Mouse (Mus musculus) heart, adult 18-20 months (tissue): Measurements from ENCODE around the gene Prm3. TPM values are rescaled to one million over a fixed set of nuclear protein-coding genes. Genes with fewer than 3 reads are reported as not detected.

Source experiments
- DNase-seq, 2 experiments: peaks; one replicate each; pipeline ENCODE4 v3.0.0; 2021 to 2022; ENCODE audit warnings: mixed read lengths in 1 of 2
- total RNA-seq, 2 experiments: library from RNA; stranded (reverse); gene quantifications; 2 replicates each; pipeline ENCODE4 v1.2.3; 2021

Gene Prm3
- total RNA-seq, 2 experiments from 2014 or later: not detected

DNA sequence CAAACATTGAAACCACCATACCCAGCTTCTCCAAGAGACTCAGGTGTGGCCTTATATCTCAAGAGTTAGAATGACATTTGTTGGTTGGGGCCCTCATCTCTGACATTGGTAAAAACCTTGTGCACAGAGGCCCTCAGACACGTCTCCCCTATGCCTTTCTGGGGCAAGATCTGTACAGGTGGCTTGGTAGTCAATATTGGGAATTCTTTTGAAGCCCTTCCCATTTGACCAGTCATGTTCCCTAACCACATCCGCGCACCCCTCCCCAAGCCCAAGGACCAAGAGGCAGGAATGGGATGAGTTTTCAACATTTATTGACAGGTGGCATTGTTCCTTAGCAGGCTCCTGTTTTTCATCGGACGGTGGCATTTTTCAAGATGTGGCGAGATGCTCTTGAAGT, 5.3 kb upstream of the Prm3 start, which contains the start of gene Prm2:
TSS of gene Prm2 (minus strand) at position 101 of the 400 bp plus-strand sequence.
- no peak for DNase-seq

DNA sequence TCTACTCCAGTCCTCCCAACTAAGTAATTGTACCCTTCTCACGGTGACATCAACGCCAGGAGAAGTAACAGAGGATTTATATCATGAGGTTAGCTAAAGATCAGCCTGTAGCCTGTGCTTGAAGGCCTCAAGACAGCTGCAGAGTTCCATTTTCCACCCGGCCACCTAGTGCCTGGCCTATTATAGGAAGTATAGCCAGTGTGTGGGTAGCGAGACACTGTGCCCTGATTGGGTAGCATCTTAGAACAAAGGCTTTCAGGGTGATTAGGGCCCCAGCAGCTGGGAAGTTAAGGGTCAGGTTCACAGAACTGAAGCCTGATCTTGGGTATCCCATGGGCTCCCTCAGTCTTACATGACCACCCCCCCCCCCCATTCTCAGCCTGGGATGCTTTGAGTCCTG, 1.8 kb downstream of the Prm3 start:
- no peak for DNase-seq

DNA sequence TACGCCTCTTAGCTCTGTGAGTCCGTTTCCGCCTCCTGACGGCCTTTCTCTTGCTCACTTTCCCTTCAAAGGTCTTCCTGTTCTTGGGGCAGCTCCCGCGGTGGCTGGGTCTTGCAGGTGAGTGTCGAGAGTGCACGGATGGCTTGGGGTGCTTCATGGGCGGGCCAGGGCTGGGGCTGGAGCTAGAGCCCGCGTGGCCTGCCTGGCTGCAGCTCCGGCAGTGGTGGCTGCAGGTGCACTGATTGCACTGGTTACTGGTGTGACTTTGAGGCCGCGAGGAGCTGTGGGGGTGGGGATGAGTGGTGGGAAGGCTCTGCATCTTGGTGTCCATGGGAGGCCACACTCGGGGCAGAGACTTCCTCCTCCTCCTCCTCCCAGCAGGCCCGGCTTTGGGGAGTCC, 2.4 kb downstream of the Prm3 start, which contains the start of gene Tnp2:
TSS of gene Tnp2 (minus strand) at position 390 of the 400 bp plus-strand sequence.
- DNase-seq: no peak

DNA sequence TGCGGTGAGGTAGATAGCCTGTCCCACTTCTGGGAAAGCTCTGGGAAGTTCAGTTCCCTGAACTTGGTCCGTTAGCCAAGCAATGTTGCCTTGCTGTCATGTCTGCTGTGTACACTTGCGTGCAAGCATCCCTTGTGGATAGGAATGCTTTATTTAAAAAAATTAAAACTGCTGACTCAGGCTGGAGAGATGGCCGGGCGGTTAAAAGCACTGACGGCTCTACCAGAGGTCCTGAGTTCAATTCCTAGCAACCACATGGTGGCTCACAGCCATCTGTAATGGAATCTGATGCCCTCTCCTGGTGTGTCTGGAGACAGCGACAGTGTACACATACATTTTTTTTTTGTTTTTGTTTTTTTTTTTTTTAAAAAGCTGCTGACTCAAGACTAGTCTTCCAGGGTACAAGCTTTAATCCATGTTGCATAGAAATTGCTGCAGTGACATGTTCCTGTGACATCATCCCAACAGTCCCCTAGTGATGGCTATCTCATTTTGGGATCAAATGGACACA, 3.1 kb downstream of the Prm3 start:
- no peak for DNase-seq

GRCm38 (mm10) chr16:10786782-10787547, 3.7 kb downstream of the Prm3 start:
- DNase-seq: peak; percentile 56 to 60

GRCm38 (mm10) chr16:10786288-10786687, 4.4 kb downstream of the Prm3 start:
- DNase-seq: peak; percentile 86 to 90

GRCm38 (mm10) chr16:10785371-10786231, 5.1 kb downstream of the Prm3 start, which contains the start of gene Socs1:
TSS of gene Socs1 (minus strand) at chr16:10785536.
- DNase-seq: peak; percentile 90 to 92

GRCm38 (mm10) chr16:10784793-10785370, 5.8 kb downstream of the Prm3 start:
- DNase-seq: peak; percentile 93 to 94

DNA sequence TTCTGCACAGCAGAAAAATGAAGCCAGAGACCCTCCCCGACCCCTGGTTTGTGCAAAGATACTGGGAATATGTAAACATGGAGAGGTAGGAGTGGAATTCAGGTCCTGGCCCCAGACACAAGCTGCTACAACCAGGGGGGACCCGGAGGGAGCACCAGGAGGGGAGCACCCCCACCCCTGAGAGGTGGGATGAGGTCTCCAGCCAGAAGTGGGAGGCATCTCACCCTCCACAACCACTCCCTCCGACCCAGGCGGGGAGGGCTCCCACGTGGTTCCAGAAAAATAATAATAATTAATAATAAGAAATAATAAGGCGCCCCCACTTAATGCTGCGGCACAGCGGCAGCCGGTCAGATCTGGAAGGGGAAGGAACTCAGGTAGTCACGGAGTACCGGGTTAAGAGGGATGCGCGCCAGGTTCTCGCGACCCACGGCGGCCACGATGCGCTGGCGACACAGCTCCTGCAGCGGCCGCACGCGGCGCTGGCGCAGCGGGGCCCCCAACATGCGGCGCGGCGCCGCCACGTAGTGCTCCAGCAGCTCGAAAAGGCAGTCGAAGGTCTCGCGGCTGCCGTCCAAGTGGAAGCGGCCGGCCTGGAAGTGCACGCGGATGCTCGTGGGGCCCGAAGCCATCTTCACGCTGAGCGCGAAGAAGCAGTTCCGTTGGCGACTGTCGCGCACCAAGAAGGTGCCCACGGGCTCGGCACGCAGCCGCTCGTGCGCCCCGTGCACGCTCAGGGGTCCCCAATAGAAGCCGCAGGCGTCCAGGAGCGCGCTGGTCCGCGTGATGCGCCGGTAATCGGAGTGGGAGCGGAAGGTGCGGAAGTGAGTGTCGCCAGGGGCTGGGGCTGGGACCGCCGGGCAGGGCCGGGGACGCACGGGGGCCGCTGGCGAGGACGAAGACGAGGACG, 6.6 kb downstream of the Prm3 start:
- peak; percentile 31 to 46 for DNase-seq

DNA sequence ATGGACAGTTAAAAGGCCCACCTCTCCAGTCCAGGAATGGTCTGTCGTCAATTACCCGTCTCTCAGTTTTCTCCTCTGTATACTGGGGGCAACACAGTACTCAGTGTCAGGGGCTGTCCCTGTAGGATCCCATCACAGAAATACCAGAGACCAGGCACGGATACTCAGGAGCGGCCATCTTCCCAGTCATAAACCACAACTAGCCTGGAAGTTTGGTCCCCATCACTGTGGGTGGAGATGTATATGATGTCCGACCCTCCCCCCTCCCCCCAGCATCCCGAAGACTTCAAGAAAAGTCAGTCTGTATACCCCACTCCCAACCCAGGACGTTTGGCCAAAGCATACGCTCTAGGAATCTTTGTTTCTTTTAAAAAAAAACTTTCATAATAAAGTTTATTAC, 7.3 kb downstream of the Prm3 start:
- DNase-seq: no peak

DNA sequence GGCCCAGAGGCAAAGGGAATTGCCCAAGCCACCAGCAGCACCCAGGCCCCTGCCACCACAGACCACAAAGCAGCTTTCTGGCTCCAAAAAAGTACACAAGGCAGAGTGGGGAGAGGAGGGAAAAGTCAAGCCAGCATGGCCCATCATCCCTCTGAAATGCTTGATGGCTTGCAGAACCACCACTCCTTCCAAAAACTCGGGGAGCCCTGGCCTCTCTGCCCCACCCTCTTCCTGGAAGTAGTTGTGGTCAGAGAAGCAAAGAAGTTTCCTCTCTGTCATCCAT, 7.6 kb downstream of the Prm3 start:
- no peak for DNase-seq

GRCm38 (mm10) chr16:10782377-10783151, 8.2 kb downstream of the Prm3 start:
- DNase-seq: no peak

DNA sequence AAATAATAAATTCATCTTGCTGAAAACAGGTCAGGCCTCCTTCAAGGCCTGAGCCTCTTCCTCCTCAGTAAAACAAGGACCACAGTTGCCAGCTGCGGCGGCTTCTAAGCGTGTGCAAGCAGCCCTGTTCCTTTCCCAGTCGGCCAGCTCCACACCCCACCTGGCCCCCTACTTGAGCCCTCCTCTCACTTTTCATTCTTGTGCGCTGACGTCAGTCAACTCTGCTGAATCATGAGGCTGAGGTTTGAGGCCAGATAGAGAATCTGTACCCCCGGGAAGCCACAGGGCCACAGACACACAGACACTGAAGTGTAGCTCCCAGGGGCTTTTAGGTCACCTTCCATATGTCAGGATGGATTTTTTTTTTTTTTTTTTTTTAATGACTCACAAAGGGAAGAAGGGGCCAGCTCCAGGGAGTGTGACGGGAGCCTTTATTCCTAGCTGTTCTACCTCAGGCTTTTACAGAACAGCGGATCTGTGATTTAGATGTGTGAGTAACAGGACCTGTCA, 8.8 kb downstream of the Prm3 start:
- no peak for DNase-seq

DNA sequence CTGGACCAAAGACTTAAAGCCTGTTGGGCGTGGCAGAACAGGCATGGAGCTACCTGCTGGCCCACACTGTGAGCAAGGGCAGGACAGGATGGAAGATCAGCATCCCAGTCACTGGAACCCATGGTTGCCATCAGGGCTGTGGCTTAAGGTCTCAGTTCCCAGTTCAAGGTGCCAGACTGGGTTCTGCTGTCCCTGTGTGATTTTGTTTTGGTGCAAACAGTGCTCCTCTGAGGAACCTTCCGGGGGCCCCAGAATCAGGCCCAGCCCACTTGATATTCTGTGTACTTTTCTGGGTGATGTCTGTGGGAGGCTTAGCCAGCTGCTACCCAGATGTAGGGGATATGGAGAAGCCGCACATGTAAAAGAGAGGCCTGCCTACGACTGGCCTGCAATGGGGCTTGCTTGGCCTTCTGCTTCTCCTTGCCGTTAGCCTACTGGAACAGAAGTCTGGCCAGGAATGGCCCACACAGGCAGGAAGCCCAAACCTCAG, 10.0 kb downstream of the Prm3 start:
- DNase-seq: no peak

GRCm38 (mm10) chr16:10777579-10778160, 13.0 kb downstream of the Prm3 start:
- no peak for DNase-seq

- no peak for DNase-seq
Measured at GRCm38 (mm10) chr16:10776322-10776721, 14.4 kb downstream of the Prm3 start.

DNA sequence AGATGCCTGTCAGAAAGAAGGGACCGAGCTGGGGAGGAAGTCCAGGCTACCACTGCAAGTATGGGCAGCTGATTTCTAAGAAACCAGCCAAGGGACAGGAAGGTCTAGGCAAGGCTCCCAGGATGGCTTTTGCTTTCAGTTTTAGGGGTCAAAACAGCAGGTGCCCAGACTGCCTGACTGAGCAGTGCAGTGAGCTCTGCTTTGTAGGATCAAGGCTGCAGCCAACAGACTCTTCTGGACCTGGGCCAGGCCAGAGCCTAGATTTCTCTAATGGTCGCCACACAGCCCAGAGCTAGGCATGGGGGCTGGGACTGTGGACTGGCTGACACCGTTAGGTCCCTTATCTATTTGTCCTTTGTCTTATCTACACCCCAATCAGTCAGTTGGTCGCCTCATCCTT, 16.0 kb downstream of the Prm3 start:
- no peak for DNase-seq

DNA sequence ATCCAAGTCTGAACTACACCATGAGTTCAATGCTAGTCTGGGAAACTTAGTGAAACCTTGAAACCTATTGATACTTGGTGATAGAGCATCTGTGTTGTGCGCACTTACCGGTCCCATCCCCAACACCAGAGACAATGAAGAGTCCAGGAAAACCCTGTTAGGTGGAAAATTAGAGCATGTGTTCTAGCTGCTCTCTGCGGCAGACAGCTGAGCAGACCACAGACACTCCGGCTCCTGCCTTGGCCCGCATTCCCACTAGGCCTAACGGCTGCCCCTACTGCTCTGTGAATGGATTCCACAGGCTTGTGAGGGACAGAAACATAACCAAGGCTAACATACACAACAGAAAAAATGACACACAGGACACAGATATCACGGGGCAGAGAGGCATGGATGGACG, 17.2 kb downstream of the Prm3 start:
- DNase-seq: no peak

- peak in 1 of 2 experiments; percentile 25 for DNase-seq
Measured at GRCm38 (mm10) chr16:10771769-10772510, 18.8 kb downstream of the Prm3 start.
